Mouse (Mus musculus): ENCODE results near the gene Tmem140. TPM values are rescaled to one million over a fixed set of nuclear protein-coding genes. Genes with fewer than 3 reads are reported as not detected.

Tmem140 gene
- total and polyA plus RNA-seq, 2 experiments from 2014 or later, result 0.46 to 2.5 TPM

DNA sequence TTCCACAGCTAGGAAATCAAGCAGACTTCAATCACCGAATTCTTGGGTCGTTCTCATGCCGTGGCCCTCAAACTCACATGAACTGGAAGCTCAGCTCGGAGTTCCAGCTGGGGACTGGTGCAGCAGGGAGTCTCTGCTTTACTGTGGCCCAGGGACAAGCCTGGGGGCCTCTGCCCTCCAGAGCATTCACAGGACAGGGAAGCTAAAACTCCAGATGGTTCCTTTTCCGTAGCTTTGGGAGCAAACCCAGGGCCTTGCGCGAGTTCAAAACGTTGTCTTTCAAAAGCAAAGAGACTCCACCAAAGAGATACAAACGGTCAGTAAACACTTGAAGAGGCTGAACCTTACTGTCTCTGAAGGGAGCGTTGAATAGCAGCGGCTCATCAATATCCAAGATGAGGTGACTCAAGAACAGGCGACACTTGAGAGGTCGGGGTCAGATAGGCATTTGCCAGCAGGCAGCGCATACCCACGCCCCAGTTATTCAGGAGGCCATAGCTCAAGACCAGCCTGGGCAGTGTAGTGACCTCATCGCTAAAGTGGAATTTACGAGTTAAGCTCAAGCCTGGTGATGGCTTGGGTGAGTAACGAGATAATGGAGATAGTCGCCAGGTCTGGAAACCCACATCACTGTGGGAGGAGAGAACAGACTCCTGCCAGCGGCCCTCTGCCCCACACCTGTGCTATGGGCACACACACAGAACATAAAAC lies 5.7 kb downstream of the Tmem140 start:
- no peak overlapping the region for H3K9ac ChIP-seq (replicated peaks; ENCODE audit: low read length, poor library complexity, severe bottlenecking)
- H3K27ac ChIP-seq (ENCODE audit: low read depth, low read length), result no peak overlapping the region
- 86% methylated on average over 20 of the region's 20 CpGs for WGBS
- DNase-seq (ENCODE audit: low spot score) (no peak), ATAC-seq (ENCODE audit: low FRiP score) (no peak)
- H3K27me3 ChIP-seq (ENCODE audit: insufficient read depth, low read length), result no peaks in the 10 kb centered on the region
- H3K4me2 ChIP-seq (ENCODE audit: low read depth, low read length, poor library complexity, severe bottlenecking), result no peak overlapping the region
- no peaks in the 10 kb centered on the region for H3K36me3 ChIP-seq (ENCODE audit: insufficient read depth, low read length)
- H3K4me1 ChIP-seq (ENCODE audit: insufficient read depth, low read length), result no peaks in the 10 kb centered on the region
- TF ChIP-seq CTCF (IDR thresholded peaks at IDR 0.05), result no peak
- H3K9me3 ChIP-seq (ENCODE audit: low read length), result no peaks in the 10 kb centered on the region
- no peak overlapping the region for H3K4me3 ChIP-seq (ENCODE audit: low read depth, low read length)

DNA sequence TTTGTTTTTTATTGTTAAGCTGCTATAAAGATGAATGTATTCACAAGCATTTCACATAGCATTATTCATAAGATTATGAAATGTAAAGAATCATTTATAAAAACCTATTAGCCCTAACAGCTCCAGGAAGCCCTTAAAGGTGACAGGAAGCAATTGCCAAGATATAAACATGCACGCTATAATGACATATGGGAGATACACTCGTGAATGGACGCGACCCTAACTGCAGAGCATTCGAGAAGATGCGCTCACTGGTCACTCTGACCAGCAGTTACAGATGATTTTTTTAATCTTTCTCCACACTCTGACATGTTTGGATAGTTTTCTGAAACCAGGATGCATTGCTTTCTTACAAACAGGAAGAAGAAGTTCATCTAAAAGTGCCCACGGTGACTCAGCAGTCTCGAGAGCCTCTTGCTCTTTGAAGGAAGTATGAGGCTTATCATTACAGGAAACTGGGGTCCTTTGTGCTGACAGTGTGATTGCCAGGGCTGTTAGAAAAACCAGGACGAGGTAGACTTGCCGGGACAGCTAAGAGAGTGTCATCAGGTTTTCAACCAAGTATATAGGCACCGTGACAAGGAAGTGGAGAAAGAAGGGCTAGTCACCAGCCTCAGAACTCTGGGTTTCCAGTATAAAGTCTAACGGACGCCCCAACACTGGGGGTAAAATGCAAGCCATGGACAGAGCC lies 6.4 kb downstream of the Tmem140 start:
- WGBS, result 84% methylated on average over 13 of the region's 13 CpGs
- H3K9ac ChIP-seq (replicated peaks; ENCODE audit: low read length, poor library complexity, severe bottlenecking), result no peak overlapping the region
- no peak for DNase-seq (ENCODE audit: low spot score)

DNA sequence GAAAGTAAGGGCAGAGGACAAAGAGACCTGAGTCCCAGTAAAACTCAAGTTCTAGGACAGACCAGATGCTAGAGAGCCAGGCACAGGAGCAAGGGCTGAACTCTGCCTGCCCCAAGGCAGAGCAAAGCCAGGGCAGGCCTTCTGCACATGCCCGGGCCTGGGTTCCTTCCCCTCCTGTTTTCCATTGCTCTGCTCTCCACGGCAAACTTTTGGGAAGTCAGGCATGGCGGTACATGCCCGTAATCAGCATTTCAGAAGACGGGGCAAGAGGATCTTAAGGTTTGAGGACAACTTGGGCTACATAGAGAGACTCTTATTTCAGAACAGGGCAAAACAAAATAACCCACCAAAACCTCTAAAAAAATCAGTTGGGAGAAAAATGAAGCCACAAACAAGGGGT lies 7.2 kb downstream of the Tmem140 start:
- DNase-seq (ENCODE audit: low spot score) (no peak), ATAC-seq (ENCODE audit: low FRiP score) (no peak)
- H3K27me3 ChIP-seq (ENCODE audit: insufficient read depth, low read length), result no peaks in the 10 kb centered on the region
- no peak overlapping the region for H3K4me3 ChIP-seq (ENCODE audit: low read depth, low read length)
- TF ChIP-seq CTCF (IDR thresholded peaks at IDR 0.05), result no peak
- no peak overlapping the region for H3K9ac ChIP-seq (replicated peaks; ENCODE audit: low read length, poor library complexity, severe bottlenecking)
- no peaks in the 10 kb centered on the region for H3K9me3 ChIP-seq (ENCODE audit: low read length)
- no peak overlapping the region for H3K4me2 ChIP-seq (ENCODE audit: low read depth, low read length, poor library complexity, severe bottlenecking)
- WGBS, result 85% methylated on average over 5 of the region's 5 CpGs
- H3K4me1 ChIP-seq (ENCODE audit: insufficient read depth, low read length), result no peaks in the 10 kb centered on the region
- no peak overlapping the region for H3K27ac ChIP-seq (ENCODE audit: low read depth, low read length)
- no peaks in the 10 kb centered on the region for H3K36me3 ChIP-seq (ENCODE audit: insufficient read depth, low read length)

More for the DNA sequence above, 6.4 kb downstream of the Tmem140 start:
- Histone ChIP-seq H3K27ac (ENCODE audit: low read depth, low read length) (no peak overlapping the region), H3K4me1 (ENCODE audit: insufficient read depth, low read length) (no peaks in the 10 kb centered on the region), H3K4me2 (ENCODE audit: low read depth, low read length, poor library complexity, severe bottlenecking) (no peak overlapping the region), H3K36me3 (ENCODE audit: insufficient read depth, low read length) (no peaks in the 10 kb centered on the region), H3K27me3 (ENCODE audit: insufficient read depth, low read length) (no peaks in the 10 kb centered on the region), H3K4me3 (ENCODE audit: low read depth, low read length) (no peak overlapping the region), H3K9me3 (ENCODE audit: low read length) (no peaks in the 10 kb centered on the region)
- no peak for ATAC-seq (ENCODE audit: low FRiP score)
- no peak for TF ChIP-seq CTCF (IDR thresholded peaks at IDR 0.05)

DNA sequence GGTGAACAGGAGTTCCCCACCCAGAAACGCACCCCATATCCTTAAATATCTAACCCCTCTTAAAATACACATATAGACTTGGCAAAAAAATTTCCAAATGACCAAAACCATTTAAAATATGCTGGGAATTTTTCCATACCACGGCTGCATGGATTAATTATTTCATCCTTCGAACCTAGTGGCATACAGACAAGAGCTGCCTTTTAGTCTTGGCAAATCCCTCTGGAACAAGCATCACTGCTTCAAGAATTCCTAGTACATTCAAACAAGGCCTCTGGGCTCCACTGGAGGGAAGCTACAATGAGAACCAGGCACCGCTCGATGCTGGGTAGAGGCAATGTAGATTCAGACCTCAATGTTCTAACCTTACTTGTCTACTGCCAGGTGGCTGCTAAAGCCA lies 7.8 kb downstream of the Tmem140 start:
- ATAC-seq (ENCODE audit: low FRiP score) (no peak), DNase-seq (ENCODE audit: low spot score) (no peak)
- Histone ChIP-seq H3K9me3 (ENCODE audit: low read length) (no peaks in the 10 kb centered on the region), H3K27ac (ENCODE audit: low read depth, low read length) (no peak overlapping the region), H3K9ac (replicated peaks; ENCODE audit: low read length, poor library complexity, severe bottlenecking) (no peak overlapping the region), H3K27me3 (ENCODE audit: insufficient read depth, low read length) (no peaks in the 10 kb centered on the region), H3K4me2 (ENCODE audit: low read depth, low read length, poor library complexity, severe bottlenecking) (no peak overlapping the region), H3K4me3 (ENCODE audit: low read depth, low read length) (no peak overlapping the region), H3K36me3 (ENCODE audit: insufficient read depth, low read length) (no peaks in the 10 kb centered on the region), H3K4me1 (ENCODE audit: insufficient read depth, low read length) (no peaks in the 10 kb centered on the region)
- 73% methylated on average over 5 of the region's 5 CpGs for WGBS
- TF ChIP-seq CTCF (IDR thresholded peaks at IDR 0.05), result no peak

DNA sequence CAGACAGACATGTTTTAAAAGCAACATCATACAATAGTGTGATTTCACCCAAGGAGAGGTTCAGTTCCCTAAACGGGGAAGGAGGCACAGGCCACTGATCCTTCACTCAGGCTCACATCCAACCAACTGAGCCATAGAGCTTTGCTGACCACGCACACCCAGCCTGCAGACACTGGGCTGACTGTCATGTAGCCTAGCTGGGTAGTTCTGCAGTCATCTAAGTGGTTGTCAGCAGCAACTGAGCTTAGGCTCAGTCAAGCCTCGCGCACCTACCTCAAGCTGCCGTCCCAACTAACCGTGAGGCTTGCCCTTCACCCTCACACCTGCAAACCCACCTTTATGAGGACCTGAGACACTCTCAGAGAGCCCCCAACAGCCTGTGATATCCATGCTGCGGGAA lies 9.0 kb downstream of the Tmem140 start:
- 87% methylated on average over 7 of the region's 7 CpGs for WGBS
- H3K4me3 ChIP-seq (ENCODE audit: low read depth, low read length), result no peak overlapping the region
- H3K9me3 ChIP-seq (ENCODE audit: low read length), result no peaks in the 10 kb centered on the region
- TF ChIP-seq CTCF (IDR thresholded peaks at IDR 0.05), result no peak
- H3K4me1 ChIP-seq (ENCODE audit: insufficient read depth, low read length), result peaks cover 3% of the 10 kb centered on the region; the same call in 1 of the 2 replicates
- no peak for DNase-seq (ENCODE audit: low spot score)
- H3K9ac ChIP-seq (replicated peaks; ENCODE audit: low read length, poor library complexity, severe bottlenecking), result no peak overlapping the region
- H3K4me2 ChIP-seq (ENCODE audit: low read depth, low read length, poor library complexity, severe bottlenecking), result no peak overlapping the region
- ATAC-seq (ENCODE audit: low FRiP score), result no peak
- H3K27ac ChIP-seq (ENCODE audit: low read depth, low read length), result no peak overlapping the region
- H3K36me3 ChIP-seq (ENCODE audit: insufficient read depth, low read length), result no peaks in the 10 kb centered on the region
- H3K27me3 ChIP-seq (ENCODE audit: insufficient read depth, low read length), result no peaks in the 10 kb centered on the region

DNA sequence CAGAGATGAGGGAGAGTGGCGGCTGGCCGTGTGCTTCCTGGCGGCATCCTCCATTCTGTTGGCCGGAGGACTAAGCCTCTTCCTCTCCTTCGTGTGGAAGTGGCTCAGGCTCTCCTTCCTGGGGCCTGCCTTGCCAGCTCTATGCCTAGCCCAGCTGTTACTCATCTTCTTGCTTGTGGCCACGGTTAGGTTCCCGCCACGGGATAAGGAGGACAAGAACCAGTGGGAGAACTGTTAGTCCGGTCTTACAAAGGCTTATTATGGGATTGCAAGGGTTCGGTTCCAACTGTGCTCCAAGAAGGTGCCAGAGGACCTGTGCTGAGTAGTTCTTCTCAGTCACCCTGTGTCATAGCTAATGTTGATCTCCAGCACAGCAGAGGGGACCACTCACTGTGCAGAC lies 9.9 kb downstream of the Tmem140 start:
- DNase-seq (ENCODE audit: low spot score) (no peak), ATAC-seq (ENCODE audit: low FRiP score) (no peak)
- no peaks in the 10 kb centered on the region for H3K9me3 ChIP-seq (ENCODE audit: low read length)
- H3K4me2 ChIP-seq (ENCODE audit: low read depth, low read length, poor library complexity, severe bottlenecking), result no peak overlapping the region
- H3K27me3 ChIP-seq (ENCODE audit: insufficient read depth, low read length), result no peaks in the 10 kb centered on the region
- H3K4me3 ChIP-seq (ENCODE audit: low read depth, low read length), result no peak overlapping the region
- 89% methylated on average over 10 of the region's 10 CpGs for WGBS
- no peak for TF ChIP-seq CTCF (IDR thresholded peaks at IDR 0.05)
- no peak overlapping the region for H3K27ac ChIP-seq (ENCODE audit: low read depth, low read length)
- H3K9ac ChIP-seq (replicated peaks; ENCODE audit: low read length, poor library complexity, severe bottlenecking), result no peak overlapping the region
- H3K36me3 ChIP-seq (ENCODE audit: insufficient read depth, low read length), result no peaks in the 10 kb centered on the region
- peaks cover 5% of the 10 kb centered on the region; the same call in 1 of the 2 replicates for H3K4me1 ChIP-seq (ENCODE audit: insufficient read depth, low read length)

Data from midbrain, postnatal 0 days (tissue).